Comparison of ENCODE assay signal across 11 mouse cellular contexts in genomic region chr3:28039760-28040159, GRCm38 (mm10).
DNase-seq lines count a peak whose midpoint lies in the region; ATAC-seq and TF ChIP-seq lines count a peak whose summit lies in the region.
"Had no signal": no experiment of that assay in that cellular context is flagged by ENCODE, and none has a peak within 500 bp of the region (broad histone marks: within the 10 kb centered on the region; RNA-seq: fewer than 3 reads in every experiment).

No protein-coding gene starts in this region.

- DNase-seq in gastrocnemius, postnatal 10 days = peak; percentile 15
- no peak for DNase-seq in gastrocnemius, postnatal 25 days
- no peak for DNase-seq in liver, postnatal 0 days
- DNase-seq in heart, postnatal 25 days (ENCODE audit: low spot score) = peak; percentile 16
- DNase-seq in thymus, postnatal 14 days = peak; percentile 39
- no peak for DNase-seq in testis, postnatal 14 days (ENCODE audit: low spot score)

- WGBS in liver, postnatal 0 days (ENCODE audit: insufficient replicate concordance) = 20% methylated on average over 1 of the region's 1 CpGs
- WGBS in liver, embryonic 12.5 days (ENCODE audit: insufficient replicate concordance) = 29% methylated on average over 1 of the region's 1 CpGs

- no peak overlapping the region for H3K4me3 ChIP-seq in liver, postnatal 0 days (ENCODE audit: low read depth, low read length)
- H3K4me3 ChIP-seq in liver, embryonic 12.5 days = no peak overlapping the region
- H3K4me3 ChIP-seq: embryonic facial prominence, embryonic 15.5 days; stomach, embryonic 15.5 days had no signal

- no peaks in the 10 kb centered on the region for H3K27me3 ChIP-seq in liver, postnatal 0 days (ENCODE audit: insufficient read depth, low read length)
- no peaks in the 10 kb centered on the region for H3K27me3 ChIP-seq in liver, embryonic 12.5 days (replicated peaks)
- H3K27me3 ChIP-seq: embryonic facial prominence, embryonic 15.5 days; stomach, embryonic 15.5 days had no signal

- no peak for TF ChIP-seq EP300 in liver, postnatal 0 days (IDR thresholded peaks at IDR 0.05; ENCODE audit: low read depth)

- H3K4me1 ChIP-seq in liver, postnatal 0 days (ENCODE audit: insufficient read depth) = 0 out of 2 replicates have a peak, but pooled peaks cover 2% of the 10 kb centered on the region
- no peaks in the 10 kb centered on the region for H3K4me1 ChIP-seq in liver, embryonic 12.5 days
- H3K4me1 ChIP-seq: stomach, embryonic 15.5 days had no signal

- intact Hi-C loops in heart, postnatal 25 days (cut with DNase I) = loop anchor here (5.0 kb wide), 1 partner anchor 57 kb away; no protein-coding TSS in a partner anchor

- H3K9ac ChIP-seq in liver, postnatal 0 days (replicated peaks) = no peak overlapping the region
- H3K9ac ChIP-seq in liver, embryonic 12.5 days = no peak overlapping the region
- H3K9ac ChIP-seq: embryonic facial prominence, embryonic 15.5 days; stomach, embryonic 15.5 days had no signal

- peaks cover 26% of the 10 kb centered on the region for H3K36me3 ChIP-seq in liver, postnatal 0 days (replicated peaks; ENCODE audit: insufficient read depth, low read length)
- peaks cover 13% of the 10 kb centered on the region for H3K36me3 ChIP-seq in liver, embryonic 12.5 days
- H3K36me3 ChIP-seq: G1E had no signal

- H3K9me3 ChIP-seq in liver, postnatal 0 days (ENCODE audit: low read length) = no peaks in the 10 kb centered on the region
- H3K9me3 ChIP-seq in liver, embryonic 12.5 days (replicated peaks) = no peaks in the 10 kb centered on the region
- H3K9me3 ChIP-seq: embryonic facial prominence, embryonic 15.5 days; G1E; stomach, embryonic 15.5 days had no signal

- ATAC-seq in liver, postnatal 0 days = no peak
- ATAC-seq in liver, embryonic 12.5 days = no peak
- ATAC-seq in inflammation-experienced regulatory T-cells, adult 6 months = no peak

- H3K4me2 ChIP-seq in liver, postnatal 0 days (ENCODE audit: low read depth, low read length) = no peak overlapping the region
- H3K4me2 ChIP-seq in liver, embryonic 12.5 days = no peak overlapping the region
- H3K4me2 ChIP-seq: embryonic facial prominence, embryonic 15.5 days; stomach, embryonic 15.5 days had no signal

- no peak overlapping the region for H3K27ac ChIP-seq in liver, postnatal 0 days (ENCODE audit: low read depth)
- H3K27ac ChIP-seq in liver, embryonic 12.5 days = no peak overlapping the region
- H3K27ac ChIP-seq: embryonic facial prominence, embryonic 15.5 days; stomach, embryonic 15.5 days had no signal

- TF ChIP-seq CTCF in liver, postnatal 0 days (IDR thresholded peaks at IDR 0.05; ENCODE audit: low read depth) = peak; percentile 41

Comparison
In these comparisons a context has a peak if more than half of its experiments do, and no peak if none do; other contexts are left out.
1. DNase-seq: peak in gastrocnemius, postnatal 10 days (single experiment), heart, postnatal 25 days (single experiment) and thymus, postnatal 14 days (single experiment); none in gastrocnemius, postnatal 25 days (single experiment), liver, postnatal 0 days (single experiment) and testis, postnatal 14 days (single experiment).